Mouse (Mus musculus): ENCODE results near the gene Dad1.

GRCm38 (mm10) chr14:54204311-54204710 lies 49.6 kb downstream of the Dad1 start:
- TF ChIP-seq POLR2A (IDR thresholded peaks at IDR 0.05; ENCODE audit: borderline replicate concordance, extremely low read depth, low read depth, low read length) = no peak
- TF ChIP-seq CTCF (IDR thresholded peaks at IDR 0.05; ENCODE audit: insufficient read depth, low read length) = no peak

All from lung, adult 2 months (tissue).